Mouse (Mus musculus) megakaryocyte, embryonic 14.5 days (primary cell): ENCODE results near the gene Med15.

Experiments used
- FLI1 ChIP-seq: IDR thresholded peaks from 2 replicates; pipeline ENCODE4 v1.6.1; 2012; ENCODE audit warnings: low read length, inconsistent platforms, mixed read lengths
- GATA1 ChIP-seq: IDR thresholded peaks from 3 replicates; pipeline ENCODE4 v1.6.1; 2012; ENCODE audit warnings: mixed read lengths, low read length, inconsistent platforms, borderline replicate concordance

GRCm38 (mm10) chr16:17759813-17760321, 27.2 kb upstream of the Med15 start:
- TF ChIP-seq GATA1, result no peak
- no peak for TF ChIP-seq FLI1
